Mouse (Mus musculus): ENCODE measurements around the gene Pdlim7. TPM values are rescaled to one million over a fixed set of nuclear protein-coding genes. Genes with fewer than 3 reads are reported as not detected.

Pdlim7 gene
- total RNA-seq, 2 experiments from 2014 or later = 11.6 to 26.8 TPM

DNA sequence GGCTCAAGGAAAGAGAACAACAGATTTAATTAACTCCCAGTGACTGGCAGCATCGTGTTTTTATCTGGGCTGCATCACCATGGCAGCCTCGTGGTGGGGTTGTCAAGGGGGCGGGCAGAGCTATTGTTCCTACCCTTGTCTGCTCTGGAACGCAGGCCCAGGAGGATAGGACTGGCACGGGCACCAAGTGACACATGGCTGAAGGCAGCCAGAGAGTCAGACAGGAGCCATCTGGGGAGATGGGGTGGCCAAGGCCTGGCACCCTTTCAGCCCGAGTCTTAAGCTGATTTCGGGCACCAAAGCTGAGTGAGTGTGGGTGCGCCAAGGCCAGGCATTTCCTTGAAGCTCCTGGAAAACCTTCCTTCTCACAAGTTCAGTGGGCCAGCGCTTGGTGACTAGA lies 43.1 kb downstream of the Pdlim7 start:
- no peak for DNase-seq (ENCODE audit: low spot score in 2 of 2)

DNA sequence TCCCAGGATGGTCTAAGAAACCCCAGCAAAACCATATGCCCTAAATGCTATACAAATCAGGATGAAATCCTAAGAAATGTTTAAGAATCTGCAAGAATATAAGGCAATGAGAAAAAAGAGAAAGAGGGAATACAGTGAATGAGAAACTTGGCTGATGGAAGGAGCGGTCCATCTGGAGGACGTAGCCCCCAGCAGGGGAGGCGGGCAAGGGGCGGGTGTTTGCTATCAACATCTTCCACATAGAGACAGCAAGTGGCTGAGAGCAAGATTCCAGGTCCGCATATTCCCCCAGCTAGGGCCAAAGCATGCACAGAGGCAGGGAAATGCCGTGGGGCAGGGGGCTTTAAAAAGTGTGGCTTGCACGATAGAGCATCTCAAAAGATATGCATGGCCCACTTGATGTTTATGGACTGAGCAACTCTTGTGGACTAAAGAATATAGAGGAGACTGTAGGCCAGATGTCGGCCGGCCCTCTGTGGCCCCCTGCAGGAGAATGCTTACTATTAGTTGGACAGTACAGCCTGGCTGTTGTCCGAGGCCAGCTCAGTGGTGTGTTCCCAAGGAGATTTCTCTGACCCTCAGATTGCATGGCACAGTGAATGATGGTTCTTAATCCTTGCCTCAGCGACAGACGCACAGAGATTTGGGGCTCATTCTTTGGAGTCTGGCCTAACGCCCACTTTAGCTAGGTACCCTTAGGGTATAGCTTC lies 44.5 kb downstream of the Pdlim7 start:
- DNase-seq (ENCODE audit: low spot score in 2 of 2) = no peak

DNA sequence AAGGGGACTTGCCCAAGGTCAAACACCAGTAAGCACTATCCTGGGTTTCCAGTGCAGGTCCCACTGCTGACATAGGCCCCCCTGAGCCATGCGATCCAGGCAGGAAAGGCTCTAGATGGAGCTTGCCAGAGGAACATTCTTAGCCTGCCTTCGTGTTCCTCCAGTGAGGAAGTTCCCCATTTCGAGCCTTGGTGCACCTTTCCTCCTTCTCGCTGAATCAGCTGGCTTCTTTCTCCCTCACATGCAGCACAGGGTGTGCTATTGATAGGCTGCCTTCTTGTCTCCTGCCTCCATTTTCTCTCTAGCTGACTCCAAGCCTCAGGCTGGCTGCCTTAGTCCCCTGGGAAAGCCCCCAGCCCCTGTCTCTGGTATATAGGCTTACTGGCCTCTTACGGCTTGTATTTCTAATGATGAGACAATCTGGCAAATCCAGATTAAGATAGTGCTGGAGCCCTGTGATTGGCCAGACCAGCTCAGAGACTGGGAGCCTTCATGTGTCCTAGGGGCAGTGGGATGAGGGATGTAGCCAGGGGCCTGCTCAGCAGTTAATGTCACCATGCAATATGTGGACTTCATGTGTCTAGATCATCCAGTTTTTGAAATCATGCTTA lies 47.5 kb downstream of the Pdlim7 start:
- DNase-seq (ENCODE audit: low spot score in 2 of 2) = no peak

- no peak for DNase-seq (ENCODE audit: low spot score in 2 of 2)
Measured at GRCm38 (mm10) chr13:55465184-55465583, 48.3 kb downstream of the Pdlim7 start.

- peak in 1 of 2 experiments; percentile 48 for DNase-seq (ENCODE audit: low spot score in 2 of 2)
Measured at GRCm38 (mm10) chr13:55464027-55464884, 49.2 kb downstream of the Pdlim7 start, which contains the start of gene Prr7. Prr7 (plus strand) TSS chr13:55464267.

DNA sequence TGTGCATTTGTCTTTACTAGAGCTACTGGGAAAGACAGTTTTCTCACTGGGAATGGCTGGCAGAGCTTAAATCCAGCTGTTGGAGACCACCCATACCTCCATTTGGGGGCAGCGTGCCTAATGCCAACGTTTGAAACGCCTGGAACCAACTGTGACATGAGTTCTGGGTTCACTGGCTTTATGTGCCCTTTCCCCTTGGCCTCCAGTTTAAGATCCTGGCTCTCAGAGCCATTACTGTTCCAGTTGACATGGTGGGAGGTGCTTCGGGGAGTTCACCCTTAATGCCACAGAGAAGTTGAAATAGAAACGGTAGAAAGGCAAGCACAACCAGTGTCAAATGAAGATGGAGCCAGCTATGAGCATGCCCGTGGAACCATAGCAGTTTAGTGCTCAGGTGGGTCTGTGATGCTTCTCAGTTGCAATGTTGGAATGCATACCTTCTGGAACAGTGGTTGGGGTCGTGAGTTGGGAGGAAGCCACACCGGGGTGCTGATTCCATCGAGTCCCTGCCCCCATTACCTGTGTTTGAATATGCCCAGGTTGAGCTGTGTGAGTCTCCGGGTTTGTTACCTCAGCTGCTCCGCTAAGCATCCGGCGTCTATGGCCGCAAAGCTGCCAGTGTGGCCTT lies 50.0 kb downstream of the Pdlim7 start:
- DNase-seq (ENCODE audit: low spot score in 2 of 2) = no peak

- no peak for DNase-seq (ENCODE audit: low spot score in 2 of 2)
Measured at GRCm38 (mm10) chr13:55462965-55463364, 50.5 kb downstream of the Pdlim7 start.

- DNase-seq (ENCODE audit: low spot score in 2 of 2) = no peak
Measured at GRCm38 (mm10) chr13:55451785-55452549, 61.5 kb downstream of the Pdlim7 start.

DNA sequence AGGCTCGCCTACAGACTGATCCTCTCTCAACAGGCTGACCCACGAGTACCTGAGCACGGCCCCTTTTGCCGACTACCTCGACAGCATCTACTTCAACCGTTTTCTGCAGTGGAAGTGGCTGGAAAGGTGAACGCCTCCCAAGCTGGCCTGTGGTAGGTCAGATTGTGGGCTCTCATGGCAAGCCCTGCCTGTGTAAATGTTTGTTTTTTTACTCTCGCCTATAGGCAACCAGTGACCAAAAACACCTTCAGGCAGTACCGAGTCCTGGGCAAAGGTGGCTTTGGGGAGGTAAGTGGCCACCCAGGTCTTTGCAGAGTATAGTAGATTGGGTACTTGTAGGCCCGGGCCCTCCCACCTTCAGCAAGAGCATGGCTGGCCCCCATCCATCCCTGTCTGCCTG lies 62.2 kb downstream of the Pdlim7 start:
- DNase-seq (ENCODE audit: low spot score in 2 of 2) = no peak

GRCm38 (mm10) chr13:55450511-55450980 lies 62.9 kb downstream of the Pdlim7 start:
- peak; percentile 59 to 63 for DNase-seq (ENCODE audit: low spot score in 2 of 2)

- no peak for DNase-seq (ENCODE audit: low spot score in 2 of 2)
Measured at GRCm38 (mm10) chr13:55449679-55450441, 63.6 kb downstream of the Pdlim7 start.

DNA sequence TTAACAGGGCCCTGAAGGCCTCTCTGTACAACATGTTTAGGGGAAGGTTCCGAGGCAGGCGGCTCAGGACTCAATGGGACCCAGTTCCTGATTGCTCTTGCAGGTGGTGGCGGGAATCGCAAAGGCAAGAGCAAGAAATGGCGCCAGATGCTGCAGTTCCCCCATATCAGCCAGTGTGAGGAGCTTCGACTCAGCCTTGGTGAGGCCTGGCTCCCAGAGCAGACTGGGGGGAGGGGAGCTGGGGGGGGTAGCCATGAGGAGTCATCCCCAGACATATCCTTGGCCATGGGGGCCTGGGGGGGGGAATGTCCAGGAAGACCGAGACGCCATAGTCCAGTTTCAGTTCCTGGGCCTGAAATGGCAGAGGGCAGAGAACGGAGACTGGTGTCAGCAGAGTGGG lies 64.3 kb downstream of the Pdlim7 start:
- DNase-seq (ENCODE audit: low spot score in 2 of 2) = no peak

DNA sequence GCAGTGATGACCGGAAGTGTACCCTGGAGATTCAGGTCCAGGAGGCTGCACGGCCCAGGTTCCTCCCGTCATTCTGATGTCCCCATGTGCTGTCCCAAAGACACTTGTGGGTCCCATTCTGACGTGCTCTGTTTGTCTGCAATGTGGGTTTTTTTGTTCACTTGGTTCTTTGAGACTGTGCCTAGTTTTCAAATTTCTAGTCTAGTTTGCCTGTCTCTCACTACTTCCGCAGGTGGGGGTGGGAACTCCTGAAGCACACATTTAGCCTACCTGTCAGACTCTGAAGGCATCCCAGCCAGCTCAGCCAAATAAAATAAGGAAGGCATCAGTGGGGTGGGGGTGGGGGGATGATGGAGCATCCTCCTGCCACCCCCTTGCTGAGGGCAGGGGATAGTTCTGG lies 65.3 kb downstream of the Pdlim7 start:
- no peak for DNase-seq (ENCODE audit: low spot score in 2 of 2)

DNA sequence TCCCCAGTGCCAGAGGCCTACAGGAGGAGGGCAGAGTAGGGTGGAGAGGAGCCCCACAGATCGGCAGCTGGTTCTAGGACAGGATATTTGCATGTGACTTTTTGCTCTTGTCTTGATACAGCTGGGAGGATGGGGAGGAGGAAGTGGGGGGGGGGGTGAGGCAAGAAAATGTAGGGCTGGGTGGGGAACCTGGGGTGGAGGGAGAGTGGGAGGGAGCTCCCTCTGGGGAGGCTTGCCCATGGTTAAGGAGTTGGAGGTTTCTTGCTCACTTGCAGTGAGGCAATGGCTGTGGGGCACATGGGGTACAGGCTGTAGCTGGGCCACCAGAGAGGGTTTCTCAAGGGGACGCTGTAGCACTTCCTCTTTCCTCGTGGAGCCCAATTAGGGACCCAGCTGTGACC lies 65.9 kb downstream of the Pdlim7 start:
- DNase-seq (ENCODE audit: low spot score in 2 of 2) = no peak

GRCm38 (mm10) chr13:55446483-55447105 lies 66.9 kb downstream of the Pdlim7 start:
- no peak for DNase-seq (ENCODE audit: low spot score in 2 of 2)
